Mouse (Mus musculus) bone marrow macrophage, adult 2 months (primary cell): ENCODE data around the gene Acad11.

Experiments
- CTCF ChIP-seq: IDR thresholded peaks from 2 replicates; pipeline ENCODE4 v1.5.1; 2012; ENCODE audit warnings: low read depth, mild to moderate bottlenecking, low read length, moderate library complexity
- POLR2A ChIP-seq: IDR thresholded peaks from 2 replicates; pipeline ENCODE4 v1.6.1; 2012; ENCODE audit warnings: mild to moderate bottlenecking, low read depth, low read length, borderline replicate concordance

DNA sequence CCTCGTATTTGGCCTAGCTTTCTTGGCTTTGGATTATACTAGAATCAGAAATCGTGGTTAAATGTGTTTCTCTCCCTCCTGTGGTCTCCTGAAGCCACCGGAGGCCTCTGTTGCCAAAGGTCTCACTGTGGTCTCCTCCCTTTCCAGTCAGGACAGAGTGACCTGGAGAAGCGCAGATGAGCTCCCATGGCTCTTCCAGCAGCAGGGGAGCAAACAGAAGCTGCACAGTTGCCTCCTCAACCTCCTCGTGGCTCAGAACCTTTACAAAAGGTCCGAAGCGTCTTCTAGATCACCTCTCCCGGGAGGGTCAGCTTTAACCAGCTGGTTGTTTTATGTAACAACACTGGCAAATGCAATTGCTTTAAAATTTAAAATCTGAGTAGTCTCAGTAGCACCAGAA is 28.9 kb upstream of the Acad11 start:
- TF ChIP-seq CTCF (no peak), POLR2A (no peak)
